Mouse (Mus musculus) heart, postnatal 25 days (tissue): ENCODE measurements around the gene Gm21256. TPM values are rescaled to one million over a fixed set of nuclear protein-coding genes. Genes with fewer than 3 reads are reported as not detected.
"Not testable (repeated sequence)": the region's sequence is repeated elsewhere in the genome, so short reads cannot be mapped to it uniquely, and the experiment has no call there.

ENCODE experiments used
- DNase-seq: peaks from one replicate; pipeline ENCODE4 v3.0.0; 2022; ENCODE audit warnings: low spot score
- intact Hi-C: fragments of 180-260 bp; cut with DNase I; formaldehyde crosslinking; loops from one replicate; pipeline ENCODE4 v1.15.1; 2025
- total RNA-seq, 2 experiments: library from RNA; stranded (reverse); gene quantifications; 2 replicates each; pipeline ENCODE4 v1.2.3; 2021

Gm21256 gene
- total RNA-seq, result not detected

- intact Hi-C loops, DNase-seq: not testable (repeated sequence)
Observed at GRCm38 (mm10) chrY:47450660-47451059, at the start of gene Gm21256. Gm21256 (plus strand) TSS chrY:47450960.

Other genes starting within 250 kb of the Gm21256 start
- gene Gm21170, start 240.1 kb downstream of the Gm21256 start, total RNA-seq, result not detected